Mouse (Mus musculus) gastrocnemius, adult 2 months (tissue): Measurements from ENCODE around the gene Ttc7b. TPM values are rescaled to one million over a fixed set of nuclear protein-coding genes. Genes with fewer than 3 reads are reported as not detected.

Experiments
- DNase-seq: peaks from one replicate; pipeline ENCODE4 v3.0.0; 2022
- H3K27ac ChIP-seq: fragments of 200-600 bp; 2 replicates; pipeline ENCODE4 v1.8.1; 2022; ENCODE audit warnings: mild to moderate bottlenecking
- H3K4me3 ChIP-seq: fragments of 200-600 bp; 2 replicates; pipeline ENCODE4 v1.8.1; 2022; ENCODE audit warnings: mild to moderate bottlenecking, moderate library complexity
- CTCF ChIP-seq: fragments of 200-600 bp; IDR thresholded peaks from 2 replicates; pipeline ENCODE4 v1.8.1; 2022; ENCODE audit warnings: antibody characterized with exemption, mild to moderate bottlenecking, moderate library complexity
- intact Hi-C: fragments of 180-260 bp; cut with DNase I; formaldehyde crosslinking; loops from one replicate; pipeline ENCODE4 v1.15.1; 2025
- total RNA-seq, 2 experiments: library from RNA; stranded (reverse); gene quantifications; 2 replicates each; pipeline ENCODE4 v1.2.3; 2021

Ttc7b gene
- total RNA-seq, 2 experiments from 2014 or later = 147 to 160 TPM

GRCm38 (mm10) chr12:100322225-100322624 lies 198.4 kb downstream of the Ttc7b start:
- intact Hi-C loops = no loop called here
- TF ChIP-seq CTCF = no peak
- Histone ChIP-seq H3K27ac (peak overlapping the region; percentile 38; the same call in 1 of the 2 replicates), H3K4me3 (no peak overlapping the region)
- no peak for DNase-seq

GRCm38 (mm10) chr12:100321545-100321944 lies 199.1 kb downstream of the Ttc7b start:
- no peak overlapping the region for H3K27ac ChIP-seq
- no peak for TF ChIP-seq CTCF
- no peak overlapping the region for H3K4me3 ChIP-seq
- DNase-seq = no peak
- intact Hi-C loops = no loop called here

DNA sequence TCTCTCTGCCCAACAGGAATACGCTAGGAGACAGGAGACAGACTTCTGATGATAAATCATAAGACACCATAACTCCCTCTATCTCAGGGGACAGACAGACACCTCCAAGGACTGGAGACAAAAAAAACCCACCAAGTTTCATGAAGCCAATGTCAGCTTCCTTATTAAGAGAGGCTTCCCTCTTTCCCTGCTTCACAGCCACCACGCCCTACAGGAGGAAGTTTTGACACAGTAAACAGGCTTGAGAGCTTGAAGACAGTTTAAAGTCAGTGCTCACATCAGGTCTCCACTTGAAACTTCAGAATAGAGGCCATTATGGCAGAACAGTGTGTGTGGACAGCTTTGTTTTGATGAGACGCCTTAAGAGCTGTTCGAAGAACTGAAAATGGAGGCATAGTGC lies 200.9 kb downstream of the Ttc7b start:
- H3K27ac ChIP-seq = peak overlapping the region; percentile 66
- no peak overlapping the region for H3K4me3 ChIP-seq
- TF ChIP-seq CTCF = no peak
- intact Hi-C loops = no loop called here
- no peak for DNase-seq

DNA sequence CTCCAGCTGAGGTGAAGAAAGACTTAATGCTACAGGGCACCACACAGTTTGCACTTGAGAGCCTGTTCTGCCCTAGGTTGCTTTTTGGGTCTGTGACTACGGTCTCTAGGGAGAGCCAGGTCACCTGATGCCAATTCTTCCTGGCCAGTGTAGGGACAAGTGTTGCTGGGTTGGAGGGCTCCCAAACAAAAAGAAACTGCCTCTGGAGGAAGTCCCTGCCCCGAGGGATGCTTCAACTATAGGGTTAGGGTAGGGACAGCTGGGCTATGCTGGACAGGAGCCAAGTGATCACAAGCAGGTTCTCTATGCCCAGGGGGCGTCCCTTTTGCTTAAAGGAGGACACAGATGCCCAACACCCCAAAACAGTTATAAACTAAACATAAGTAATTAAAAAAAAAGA lies 202.7 kb downstream of the Ttc7b start:
- no peak for DNase-seq
- Histone ChIP-seq H3K27ac (peak overlapping the region; percentile 24; the same call in 1 of the 2 replicates), H3K4me3 (no peak overlapping the region)
- intact Hi-C loops = no loop called here
- no peak for TF ChIP-seq CTCF

DNA sequence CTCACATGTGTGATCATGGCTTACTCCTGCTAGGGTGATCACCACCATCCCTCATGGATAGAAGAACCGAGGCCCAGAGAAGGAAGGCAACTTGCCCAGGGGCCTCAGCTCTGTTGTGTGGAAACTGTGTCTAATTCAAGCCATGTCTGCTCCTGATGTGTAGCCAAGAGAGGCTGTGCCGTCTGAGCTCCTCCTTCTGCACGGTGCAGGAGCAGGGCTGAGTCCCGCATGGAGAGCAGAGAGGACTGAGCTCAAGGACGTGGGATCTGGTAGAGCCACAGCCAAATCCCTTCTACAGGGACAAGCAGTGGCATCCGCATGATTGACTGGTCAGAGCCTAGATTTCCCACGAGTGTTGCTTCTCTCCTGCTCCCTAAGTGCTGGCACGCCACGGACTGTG lies 204.5 kb downstream of the Ttc7b start:
- DNase-seq = peak; percentile 72
- no peak for TF ChIP-seq CTCF
- Histone ChIP-seq H3K27ac (peak overlapping the region; percentile 50), H3K4me3 (no peak overlapping the region)
- intact Hi-C loops = no loop called here

DNA sequence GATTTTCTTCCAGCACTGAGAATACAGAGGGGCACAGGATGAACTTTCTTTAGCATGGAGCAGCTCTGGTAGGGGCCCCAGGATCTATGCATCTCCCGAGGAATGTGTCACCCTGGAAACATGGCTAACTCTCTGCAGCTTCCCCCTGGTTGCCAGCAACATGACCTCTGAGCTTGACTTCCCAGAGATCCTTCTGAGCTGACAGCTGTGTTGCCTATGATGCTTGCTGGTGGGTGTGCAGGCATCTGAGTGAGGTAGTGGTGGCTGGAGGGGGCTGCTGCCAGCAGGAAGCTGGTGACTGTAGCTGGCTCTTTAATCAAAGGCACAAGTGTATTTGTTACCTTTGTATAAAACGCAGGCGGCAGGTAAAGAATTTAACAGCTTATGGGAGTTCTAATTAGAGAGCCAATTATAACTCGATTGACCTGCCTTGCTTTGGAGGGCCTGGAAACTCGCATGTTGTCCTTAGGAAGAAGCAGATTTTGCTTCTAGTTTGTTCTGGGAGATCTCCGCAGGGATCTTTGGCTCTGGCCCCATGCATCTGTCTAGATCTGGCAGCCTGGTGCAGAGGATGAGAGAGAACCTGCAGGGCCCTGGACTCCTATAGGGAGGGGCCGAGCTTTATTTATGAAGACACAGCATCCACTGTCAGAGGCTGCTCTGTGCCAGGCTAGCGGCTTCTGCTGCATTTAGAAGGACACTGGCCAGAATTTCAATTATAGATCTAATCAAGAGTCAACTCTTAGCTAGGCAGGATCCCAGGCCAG lies 205.3 kb downstream of the Ttc7b start:
- intact Hi-C loops = no loop called here
- Histone ChIP-seq H3K27ac (peak overlapping the region; percentile 28; the same call in 1 of the 2 replicates), H3K4me3 (no peak overlapping the region)
- DNase-seq = no peak
- no peak for TF ChIP-seq CTCF

- no peak for DNase-seq
- Histone ChIP-seq H3K27ac (no peak overlapping the region), H3K4me3 (no peak overlapping the region)
- intact Hi-C loops = no loop called here
- no peak for TF ChIP-seq CTCF
Measured at GRCm38 (mm10) chr12:100313785-100314375, 206.7 kb downstream of the Ttc7b start.

DNA sequence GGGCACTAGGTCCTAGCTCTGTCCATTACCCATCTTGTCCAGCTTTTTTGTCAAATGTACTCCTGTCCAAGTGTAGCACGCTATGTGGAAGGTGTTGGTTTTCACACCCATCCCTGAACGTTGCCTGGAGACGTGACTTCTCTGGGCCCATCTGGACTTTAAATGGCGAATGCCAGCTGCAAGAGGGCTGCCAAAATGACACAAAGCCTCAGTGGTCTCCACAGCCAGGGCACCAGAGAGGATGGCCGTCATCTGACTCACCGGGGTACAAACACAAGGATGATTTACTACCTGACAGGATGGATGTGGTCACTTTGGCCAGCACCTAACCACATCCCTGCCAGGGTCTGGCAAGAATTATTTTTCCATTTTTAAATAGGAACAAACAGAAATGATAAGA lies 207.4 kb downstream of the Ttc7b start:
- Histone ChIP-seq H3K27ac (no peak overlapping the region; the same call in 1 of the 2 replicates), H3K4me3 (no peak overlapping the region)
- DNase-seq = no peak
- TF ChIP-seq CTCF = no peak
- intact Hi-C loops = no loop called here

GRCm38 (mm10) chr12:100310471-100311392 lies 209.9 kb downstream of the Ttc7b start:
- TF ChIP-seq CTCF = peak; percentile 35
- intact Hi-C loops = no loop called here
- Histone ChIP-seq H3K27ac (peak overlapping the region; percentile 61), H3K4me3 (no peak overlapping the region)
- DNase-seq = no peak

DNA sequence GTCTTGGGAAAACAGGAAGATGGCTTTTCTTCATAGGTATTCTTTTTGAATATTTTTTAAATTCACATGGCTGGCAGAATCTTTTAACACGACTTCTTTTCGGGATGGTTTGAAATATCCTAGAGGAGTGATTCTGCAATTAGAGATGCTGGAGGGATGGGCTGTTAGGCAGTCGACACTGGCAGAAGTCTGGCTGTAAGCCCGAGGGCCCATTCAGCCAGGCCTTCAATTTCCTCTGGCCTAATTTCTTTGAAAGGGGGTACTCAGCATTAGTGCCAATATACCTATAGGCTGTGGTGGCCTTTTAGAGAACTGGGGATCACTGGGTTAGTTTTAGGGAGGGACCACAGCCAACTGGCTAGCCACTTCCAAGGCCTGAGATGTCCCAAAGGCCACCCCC lies 211.4 kb downstream of the Ttc7b start:
- H3K27ac ChIP-seq = no peak overlapping the region
- intact Hi-C loops = loop anchor here (5.0 kb wide), 1 partner anchor 107 kb away; no protein-coding TSS in a partner anchor
- no peak overlapping the region for H3K4me3 ChIP-seq
- DNase-seq = no peak
- no peak for TF ChIP-seq CTCF

GRCm38 (mm10) chr12:100307501-100308260 lies 212.9 kb downstream of the Ttc7b start:
- Histone ChIP-seq H3K27ac (peak overlapping the region; percentile 76), H3K4me3 (no peak overlapping the region)
- peak; percentile 87 for DNase-seq
- intact Hi-C loops = loop anchor here (5.0 kb wide), 1 partner anchor 105 kb away; no protein-coding TSS in a partner anchor
- TF ChIP-seq CTCF = no peak

- DNase-seq = peak; percentile 63
- intact Hi-C loops = loop anchor here (5.0 kb wide), 1 partner anchor 104 kb away; no protein-coding TSS in a partner anchor
- Histone ChIP-seq H3K4me3 (no peak overlapping the region), H3K27ac (peak overlapping the region; percentile 73)
- no peak for TF ChIP-seq CTCF
Measured at GRCm38 (mm10) chr12:100306336-100306735, 214.3 kb downstream of the Ttc7b start.
